Mouse (Mus musculus): ENCODE data around the gene Tmem220. TPM values are rescaled to one million over a fixed set of nuclear protein-coding genes. Genes with fewer than 3 reads are reported as not detected.

Tmem220 gene
- total RNA-seq (2014; rRNA removed) (6.6 and 8.7 TPM in 2 replicates), polyA plus RNA-seq (2012; rRNA removed) (9.5 and 9.9 TPM in 2 replicates)

DNA sequence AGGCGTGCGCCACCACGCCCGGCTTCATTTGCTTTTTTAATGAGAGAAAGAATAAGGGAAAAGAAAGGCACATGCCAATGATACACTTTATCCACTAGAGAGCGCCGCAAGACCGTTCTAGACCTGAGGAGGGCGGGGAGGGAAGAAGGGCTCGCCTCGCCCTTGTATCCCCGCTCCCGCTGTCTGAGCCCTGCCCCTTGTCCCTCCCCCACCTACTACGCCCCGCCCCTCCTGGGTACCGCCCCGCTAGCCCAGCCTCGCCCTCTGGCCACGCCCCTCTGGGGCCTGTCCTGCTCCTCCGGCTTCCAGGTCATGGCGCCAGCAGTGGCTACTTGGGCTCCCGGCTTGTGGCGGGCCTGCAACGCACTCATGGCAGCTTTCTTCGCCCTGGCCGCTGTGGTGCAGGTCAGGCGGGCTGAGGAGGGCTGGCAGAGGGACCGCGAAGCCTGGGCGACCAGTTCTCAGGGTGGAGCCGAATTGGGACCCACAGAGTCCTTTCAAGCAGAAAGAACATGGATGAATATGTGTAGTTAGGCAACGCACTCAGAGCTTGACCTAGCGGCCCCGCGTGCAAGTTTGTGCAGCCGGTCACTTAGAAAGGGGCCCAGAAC lies at the start of gene Tmem220:
Tmem220 (plus strand) TSS at position 288 of the 611 bp plus-strand sequence.
- Histone ChIP-seq H3K4me1 (ENCODE audit: control insufficient read depth, insufficient read depth, low read length) (peaks cover 7% of the 10 kb centered on the region; the same call in 1 of the 2 replicates), H3K27me3 (ENCODE audit: control insufficient read depth, insufficient read depth, low read length) (no peaks in the 10 kb centered on the region), H3K4me3 (ENCODE audit: insufficient read depth, low read depth, low read length) (peak within 1 kb of the TSS; percentile 95), H3K9ac (ENCODE audit: low read depth, low read length) (peak within 1 kb of the TSS; percentile 97), H3K27ac (replicated peaks; ENCODE audit: insufficient read depth, low read depth, low read length) (peak within 1 kb of the TSS; percentile 91), H3K79me2 (ENCODE audit: control insufficient read depth, insufficient read depth, low read length) (0 out of 2 replicates have a peak, but pooled peaks cover 3% of the 10 kb centered on the region), H3K36me3 (ENCODE audit: control insufficient read depth, insufficient read depth, low read length) (no peaks in the 10 kb centered on the region)
- TF ChIP-seq CTCF (IDR thresholded peaks at IDR 0.05; ENCODE audit: low read depth, low read length), result peak; percentile 87
- TF ChIP-seq POLR2A (IDR thresholded peaks at IDR 0.05; ENCODE audit: extremely low read depth, insufficient read depth, low read length), result peak; percentile 90
- DNase-seq (ENCODE audit: extremely low read depth, low read depth, low spot score), result peak; percentile 81
- under 1% methylated on average over 35 of the region's 35 CpGs for WGBS

DNA sequence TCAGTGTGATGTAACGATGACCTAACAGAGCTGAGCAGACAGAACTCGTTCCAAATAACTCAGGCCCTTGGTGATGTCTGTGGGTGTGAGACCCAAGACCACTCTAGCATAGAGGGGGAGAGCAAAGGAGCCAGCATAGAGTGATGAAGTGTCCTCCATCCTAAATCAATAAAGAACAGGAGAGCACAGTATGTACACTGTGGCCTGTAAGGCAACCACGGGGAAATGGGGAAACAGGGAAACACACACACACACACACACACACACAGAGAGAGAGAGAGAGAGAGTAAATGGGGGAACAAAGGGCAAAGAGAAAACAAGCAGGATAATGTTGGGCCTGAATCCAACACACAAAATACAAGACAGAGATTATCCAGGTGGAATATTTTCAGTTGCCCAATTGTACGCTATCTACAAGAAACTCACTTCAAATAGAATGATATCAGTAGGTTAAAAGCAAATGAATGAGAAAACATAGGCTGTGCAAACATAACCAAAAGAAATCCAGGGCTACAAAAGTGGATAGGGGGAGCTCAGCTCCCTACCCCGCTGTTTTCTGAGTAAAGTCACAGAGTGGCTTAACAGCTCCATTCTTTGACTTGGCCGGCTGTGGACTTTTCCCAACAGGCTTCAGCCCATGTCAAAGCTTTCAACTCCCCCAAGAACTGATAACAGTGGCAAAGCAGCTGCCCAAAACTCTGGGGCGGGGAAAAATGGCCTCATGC lies 49.2 kb upstream of the Tmem220 start:
- Histone ChIP-seq H3K79me2 (ENCODE audit: control insufficient read depth, insufficient read depth, low read length) (no peaks in the 10 kb centered on the region), H3K36me3 (ENCODE audit: control insufficient read depth, insufficient read depth, low read length) (no peaks in the 10 kb centered on the region), H3K9ac (ENCODE audit: low read depth, low read length) (no peak overlapping the region), H3K4me1 (ENCODE audit: control insufficient read depth, insufficient read depth, low read length) (no peaks in the 10 kb centered on the region), H3K27ac (replicated peaks; ENCODE audit: insufficient read depth, low read depth, low read length) (no peak overlapping the region), H3K27me3 (ENCODE audit: control insufficient read depth, insufficient read depth, low read length) (no peaks in the 10 kb centered on the region), H3K4me3 (ENCODE audit: insufficient read depth, low read depth, low read length) (no peak overlapping the region)
- WGBS, result 76% methylated on average over 7 of the region's 7 CpGs
- DNase-seq (ENCODE audit: extremely low read depth, low read depth, low spot score), result no peak
- TF ChIP-seq POLR2A (IDR thresholded peaks at IDR 0.05; ENCODE audit: extremely low read depth, insufficient read depth, low read length) (no peak), CTCF (IDR thresholded peaks at IDR 0.05; ENCODE audit: low read depth, low read length) (no peak)

DNA sequence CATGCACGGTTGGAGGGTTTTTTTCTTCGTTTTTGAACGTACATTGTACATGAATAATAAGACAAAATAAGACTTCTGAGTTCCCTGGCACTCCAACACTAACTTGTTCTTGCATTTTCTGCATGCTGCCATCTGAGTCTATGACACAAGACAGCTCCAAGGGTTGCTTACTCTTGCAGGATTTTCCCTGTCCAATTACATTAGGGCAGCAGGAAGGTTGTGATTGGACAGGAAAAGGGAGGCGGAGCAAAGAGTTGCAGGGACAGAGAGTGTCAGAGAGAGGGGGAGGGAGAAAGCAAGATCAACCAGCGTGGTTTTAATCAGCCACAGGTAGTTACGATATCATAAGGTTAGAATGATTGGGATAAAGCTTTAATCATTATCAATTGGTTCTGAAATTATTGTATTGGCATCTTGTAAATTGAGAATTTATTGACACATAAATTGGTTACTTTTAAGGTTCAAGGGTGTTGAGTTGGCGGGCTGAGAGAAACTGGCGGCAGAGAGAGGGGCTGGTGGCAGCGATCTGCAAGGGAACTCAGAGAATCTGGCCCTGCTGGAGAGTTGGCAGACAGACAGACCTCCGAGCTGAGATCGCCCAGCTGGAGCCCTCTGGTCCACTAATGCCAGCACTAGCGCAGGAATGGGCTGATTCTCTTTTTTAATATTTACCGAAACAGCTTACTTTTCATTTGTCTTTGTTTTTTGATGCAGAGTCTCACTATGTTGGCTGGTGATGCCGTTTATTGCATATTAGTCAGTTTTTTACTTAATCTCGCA lies 43.4 kb upstream of the Tmem220 start:
- WGBS, result 75% methylated on average over 15 of the region's 15 CpGs
- DNase-seq (ENCODE audit: extremely low read depth, low read depth, low spot score), result no peak
- H3K9ac ChIP-seq (ENCODE audit: low read depth, low read length), result no peak overlapping the region
- H3K4me1 ChIP-seq (ENCODE audit: control insufficient read depth, insufficient read depth, low read length), result no peaks in the 10 kb centered on the region; the same call in 1 of the 2 replicates
- no peaks in the 10 kb centered on the region for H3K79me2 ChIP-seq (ENCODE audit: control insufficient read depth, insufficient read depth, low read length)
- no peak overlapping the region for H3K27ac ChIP-seq (replicated peaks; ENCODE audit: insufficient read depth, low read depth, low read length)
- H3K4me3 ChIP-seq (ENCODE audit: insufficient read depth, low read depth, low read length), result no peak overlapping the region
- H3K27me3 ChIP-seq (ENCODE audit: control insufficient read depth, insufficient read depth, low read length), result no peaks in the 10 kb centered on the region
- no peak for TF ChIP-seq CTCF (IDR thresholded peaks at IDR 0.05; ENCODE audit: low read depth, low read length)
- no peak for TF ChIP-seq POLR2A (IDR thresholded peaks at IDR 0.05; ENCODE audit: extremely low read depth, insufficient read depth, low read length)
- no peaks in the 10 kb centered on the region for H3K36me3 ChIP-seq (ENCODE audit: control insufficient read depth, insufficient read depth, low read length)

DNA sequence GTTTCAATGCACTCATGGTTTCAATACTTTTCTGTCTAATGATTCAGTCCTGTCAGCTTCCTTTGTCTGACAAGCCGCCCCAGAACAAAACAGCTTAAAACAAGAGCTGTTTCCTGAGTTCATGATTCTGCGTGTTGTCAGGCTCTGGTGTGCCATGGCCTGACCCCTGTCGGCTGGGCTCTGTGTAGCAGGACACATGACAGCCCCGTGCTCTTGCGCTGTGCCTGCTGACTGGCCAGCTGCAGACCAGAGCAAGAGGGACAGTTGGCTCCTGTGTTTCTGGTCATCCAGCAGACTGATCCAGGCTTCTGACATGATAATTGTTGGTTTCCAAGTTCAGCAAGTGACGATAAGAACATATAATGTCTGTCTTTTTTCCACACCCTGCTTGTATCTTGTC lies 42.2 kb upstream of the Tmem220 start:
- TF ChIP-seq CTCF (IDR thresholded peaks at IDR 0.05; ENCODE audit: low read depth, low read length) (peak; percentile 79), POLR2A (IDR thresholded peaks at IDR 0.05; ENCODE audit: extremely low read depth, insufficient read depth, low read length) (no peak)
- Histone ChIP-seq H3K4me1 (ENCODE audit: control insufficient read depth, insufficient read depth, low read length) (no peaks in the 10 kb centered on the region; the same call in 1 of the 2 replicates), H3K27me3 (ENCODE audit: control insufficient read depth, insufficient read depth, low read length) (no peaks in the 10 kb centered on the region), H3K4me3 (ENCODE audit: insufficient read depth, low read depth, low read length) (no peak overlapping the region), H3K27ac (replicated peaks; ENCODE audit: insufficient read depth, low read depth, low read length) (no peak overlapping the region), H3K79me2 (ENCODE audit: control insufficient read depth, insufficient read depth, low read length) (no peaks in the 10 kb centered on the region), H3K36me3 (ENCODE audit: control insufficient read depth, insufficient read depth, low read length) (no peaks in the 10 kb centered on the region), H3K9ac (ENCODE audit: low read depth, low read length) (no peak overlapping the region)
- 44% methylated on average over 6 of the region's 6 CpGs for WGBS
- peak; percentile 26 for DNase-seq (ENCODE audit: extremely low read depth, low read depth, low spot score)

DNA sequence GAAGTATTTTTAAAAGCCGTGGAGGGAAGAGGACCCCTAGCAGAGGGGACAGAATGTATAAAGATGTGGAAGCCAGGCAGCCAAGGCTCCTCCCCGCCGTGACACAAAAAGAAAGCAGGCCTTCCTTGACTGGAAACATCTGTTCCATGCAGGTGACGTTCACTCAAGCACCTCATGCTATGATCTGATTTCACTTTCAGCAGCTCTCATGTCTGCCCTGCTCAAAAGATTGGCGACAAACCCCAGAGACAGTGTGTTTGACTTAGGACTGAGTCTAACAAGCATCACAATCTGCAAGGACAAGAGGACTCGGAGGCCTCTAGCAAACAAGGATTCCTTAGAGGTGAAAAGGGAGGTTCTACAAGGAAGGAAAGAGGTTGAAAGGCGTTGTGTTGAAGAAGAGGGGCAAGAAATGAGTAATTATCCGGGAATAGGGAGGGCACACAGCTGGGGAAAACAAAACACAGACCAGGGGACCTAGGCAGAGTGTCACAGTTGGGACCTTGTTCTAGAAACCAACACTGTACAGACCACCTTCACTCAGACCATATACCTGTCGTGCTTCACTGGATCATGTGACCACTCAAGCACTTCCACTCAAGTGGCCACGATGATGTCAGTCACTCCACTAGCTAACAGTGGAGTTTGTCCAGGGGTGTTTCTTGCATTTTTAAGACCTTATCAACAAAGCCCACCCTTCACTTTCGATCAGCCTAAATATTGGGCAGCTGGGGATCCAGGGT lies 41.4 kb upstream of the Tmem220 start:
- no peak for DNase-seq (ENCODE audit: extremely low read depth, low read depth, low spot score)
- no peaks in the 10 kb centered on the region for H3K27me3 ChIP-seq (ENCODE audit: control insufficient read depth, insufficient read depth, low read length)
- H3K4me3 ChIP-seq (ENCODE audit: insufficient read depth, low read depth, low read length), result no peak overlapping the region
- no peak for TF ChIP-seq POLR2A (IDR thresholded peaks at IDR 0.05; ENCODE audit: extremely low read depth, insufficient read depth, low read length)
- no peak overlapping the region for H3K9ac ChIP-seq (ENCODE audit: low read depth, low read length)
- 76% methylated on average over 11 of the region's 11 CpGs for WGBS
- H3K27ac ChIP-seq (replicated peaks; ENCODE audit: insufficient read depth, low read depth, low read length), result no peak overlapping the region
- no peaks in the 10 kb centered on the region for H3K79me2 ChIP-seq (ENCODE audit: control insufficient read depth, insufficient read depth, low read length)
- H3K36me3 ChIP-seq (ENCODE audit: control insufficient read depth, insufficient read depth, low read length), result no peaks in the 10 kb centered on the region
- H3K4me1 ChIP-seq (ENCODE audit: control insufficient read depth, insufficient read depth, low read length), result no peaks in the 10 kb centered on the region; the same call in 1 of the 2 replicates
